Mouse (Mus musculus) liver, embryonic 15.5 days (tissue): Measurements from ENCODE around the gene Dkkl1. TPM values are rescaled to one million over a fixed set of nuclear protein-coding genes. Genes with fewer than 3 reads are reported as not detected.

Source experiments
- ATAC-seq: fragments of 200-750 bp; cut with Nextera tagmentation; 2 replicates; pipeline ENCODE4 v1.8.0; 2017; ENCODE audit warnings: moderate number of reproducible peaks, mild to moderate bottlenecking, moderate library complexity; ENCODE audit not compliant: insufficient read depth
- H3K27ac ChIP-seq: fragments of 300-500 bp; sonication (generic); replicated peaks from 2 replicates; pipeline ENCODE4 v1.5.1; 2015; ENCODE audit warnings: mild to moderate bottlenecking, inconsistent platforms
- H3K27me3 ChIP-seq: fragments of 300-500 bp; sonication (generic); 2 replicates; pipeline ENCODE4 v1.6.1; 2015; ENCODE audit warnings: mild to moderate bottlenecking, inconsistent platforms
- H3K36me3 ChIP-seq: fragments of 300-500 bp; sonication (generic); replicated peaks from 2 replicates; pipeline ENCODE4 v1.6.1; 2015; ENCODE audit warnings: moderate library complexity, mild to moderate bottlenecking, inconsistent platforms
- H3K4me1 ChIP-seq: fragments of 300-500 bp; sonication (generic); replicated peaks from 2 replicates; pipeline ENCODE4 v1.6.1; 2015; ENCODE audit warnings: inconsistent platforms
- H3K4me2 ChIP-seq: fragments of 300-500 bp; sonication (generic); 2 replicates; pipeline ENCODE4 v1.6.1; 2015; ENCODE audit warnings: moderate library complexity, mild to moderate bottlenecking, inconsistent platforms
- H3K4me3 ChIP-seq: fragments of 300-500 bp; sonication (generic); replicated peaks from 2 replicates; pipeline ENCODE4 v1.5.1; 2015; ENCODE audit warnings: mild to moderate bottlenecking, inconsistent platforms
- H3K9ac ChIP-seq: fragments of 300-500 bp; sonication (generic); 2 replicates; pipeline ENCODE4 v1.6.1; 2015; ENCODE audit warnings: moderate library complexity, mild to moderate bottlenecking, inconsistent platforms
- H3K9me3 ChIP-seq: fragments of 300-500 bp; sonication (generic); replicated peaks from 2 replicates; pipeline ENCODE4 v1.6.1; 2016; ENCODE audit warnings: inconsistent platforms
- WGBS: fragments of 180-500 bp; shearing (Covaris S2); methylation state at CpG from one replicate; pipeline ENCODE4 v1.1.7; 2015; ENCODE audit warnings: mixed read lengths; ENCODE audit not compliant: insufficient replicate concordance; 5-methylcytosine and 5-hydroxymethylcytosine counted together
- polyA plus RNA-seq: library from polyadenylated mRNA; unstranded; fragments of >200 nt; fragmentation: Nextera tagmentation; extraction: Ambion mirVana; gene quantifications from 2 replicates; pipeline ENCODE4 v1.2.1, GENCODE M21; 2015

Gene Dkkl1
- polyA plus RNA-seq, 1 experiment from 2014 or later = 2.4 TPM

GRCm38 (mm10) chr7:45191803-45192363 is 20.1 kb downstream of the Dkkl1 start:
- H3K9me3 ChIP-seq = no peaks in the 10 kb centered on the region
- no peak overlapping the region for H3K4me2 ChIP-seq
- H3K4me1 ChIP-seq = no peaks in the 10 kb centered on the region
- no peak overlapping the region for H3K9ac ChIP-seq
- peaks cover 87% of the 10 kb centered on the region for H3K27me3 ChIP-seq
- no peaks in the 10 kb centered on the region for H3K36me3 ChIP-seq
- no peak overlapping the region for H3K27ac ChIP-seq
- 16% methylated on average over 8 of the region's 8 CpGs for WGBS
- no peak for ATAC-seq
- no peak overlapping the region for H3K4me3 ChIP-seq

GRCm38 (mm10) chr7:45191161-45191560 is 20.8 kb downstream of the Dkkl1 start:
- Histone ChIP-seq H3K4me2 (no peak overlapping the region), H3K27ac (no peak overlapping the region), H3K9ac (no peak overlapping the region), H3K36me3 (no peaks in the 10 kb centered on the region), H3K9me3 (no peaks in the 10 kb centered on the region), H3K4me3 (no peak overlapping the region), H3K4me1 (no peaks in the 10 kb centered on the region), H3K27me3 (peaks cover 87% of the 10 kb centered on the region)
- WGBS = 49% methylated on average over 2 of the region's 2 CpGs
- ATAC-seq = no peak

- H3K9ac ChIP-seq = no peak overlapping the region
- 66% methylated on average over 6 of the region's 6 CpGs for WGBS
- no peak for ATAC-seq
- H3K27me3 ChIP-seq = peaks cover 88% of the 10 kb centered on the region
- H3K9me3 ChIP-seq = no peaks in the 10 kb centered on the region
- no peak overlapping the region for H3K4me3 ChIP-seq
- no peak overlapping the region for H3K4me2 ChIP-seq
- H3K36me3 ChIP-seq = no peaks in the 10 kb centered on the region
- no peaks in the 10 kb centered on the region for H3K4me1 ChIP-seq
- no peak overlapping the region for H3K27ac ChIP-seq
Observed at GRCm38 (mm10) chr7:45190186-45190585, 21.8 kb downstream of the Dkkl1 start.

GRCm38 (mm10) chr7:45189600-45189999 is 22.3 kb downstream of the Dkkl1 start:
- Histone ChIP-seq H3K9me3 (no peaks in the 10 kb centered on the region), H3K4me3 (no peak overlapping the region), H3K9ac (no peak overlapping the region), H3K4me2 (no peak overlapping the region), H3K27ac (no peak overlapping the region), H3K27me3 (peaks cover 91% of the 10 kb centered on the region), H3K4me1 (no peaks in the 10 kb centered on the region), H3K36me3 (no peaks in the 10 kb centered on the region)
- ATAC-seq = no peak
- 49% methylated on average over 16 of the region's 16 CpGs for WGBS

- H3K9ac ChIP-seq = no peak overlapping the region
- H3K4me1 ChIP-seq = peaks cover 16% of the 10 kb centered on the region
- H3K27me3 ChIP-seq = peaks cover 100% of the 10 kb centered on the region
- no peak overlapping the region for H3K4me2 ChIP-seq
- no peak overlapping the region for H3K4me3 ChIP-seq
- no peak for ATAC-seq
- H3K36me3 ChIP-seq = no peaks in the 10 kb centered on the region
- 58% methylated on average over 7 of the region's 7 CpGs for WGBS
- no peaks in the 10 kb centered on the region for H3K9me3 ChIP-seq
- H3K27ac ChIP-seq = no peak overlapping the region
Observed at GRCm38 (mm10) chr7:45185921-45186320, 26.0 kb downstream of the Dkkl1 start.

- Histone ChIP-seq H3K4me2 (no peak overlapping the region), H3K27me3 (peaks cover 100% of the 10 kb centered on the region), H3K36me3 (no peaks in the 10 kb centered on the region), H3K27ac (no peak overlapping the region), H3K4me1 (peaks cover 16% of the 10 kb centered on the region), H3K9me3 (no peaks in the 10 kb centered on the region), H3K9ac (no peak overlapping the region), H3K4me3 (no peak overlapping the region)
- ATAC-seq = no peak
- 50% methylated on average over 7 of the region's 7 CpGs for WGBS
Observed at GRCm38 (mm10) chr7:45183672-45184071, 28.3 kb downstream of the Dkkl1 start.

GRCm38 (mm10) chr7:45182606-45183005 is 29.3 kb downstream of the Dkkl1 start:
- Histone ChIP-seq H3K27ac (no peak overlapping the region), H3K27me3 (peaks cover 100% of the 10 kb centered on the region), H3K9ac (no peak overlapping the region), H3K4me1 (peaks cover 16% of the 10 kb centered on the region), H3K9me3 (no peaks in the 10 kb centered on the region), H3K36me3 (no peaks in the 10 kb centered on the region), H3K4me2 (peak overlapping the region; percentile 73), H3K4me3 (peak overlapping the region; percentile 48)
- no peak for ATAC-seq
- WGBS = 14% methylated on average over 11 of the region's 11 CpGs

- H3K4me3 ChIP-seq = peak overlapping the region; percentile 48
- H3K9ac ChIP-seq = no peak overlapping the region
- peak; percentile 87 for ATAC-seq
- H3K27me3 ChIP-seq = peaks cover 100% of the 10 kb centered on the region
- 2% methylated on average over 34 of the region's 34 CpGs for WGBS
- peak overlapping the region; percentile 73 for H3K4me2 ChIP-seq
- no peaks in the 10 kb centered on the region for H3K9me3 ChIP-seq
- no peak overlapping the region for H3K27ac ChIP-seq
- peaks cover 16% of the 10 kb centered on the region for H3K4me1 ChIP-seq
- H3K36me3 ChIP-seq = no peaks in the 10 kb centered on the region
Observed at GRCm38 (mm10) chr7:45182199-45182601, 29.7 kb downstream of the Dkkl1 start.

GRCm38 (mm10) chr7:45181540-45181939 is 30.4 kb downstream of the Dkkl1 start:
- H3K9me3 ChIP-seq = no peaks in the 10 kb centered on the region
- peaks cover 16% of the 10 kb centered on the region for H3K4me1 ChIP-seq
- peaks cover 100% of the 10 kb centered on the region for H3K27me3 ChIP-seq
- peak overlapping the region; percentile 48 for H3K4me3 ChIP-seq
- H3K27ac ChIP-seq = no peak overlapping the region
- no peak for ATAC-seq
- peak overlapping the region; percentile 73 for H3K4me2 ChIP-seq
- no peak overlapping the region for H3K9ac ChIP-seq
- WGBS = 4% methylated on average over 35 of the region's 35 CpGs
- no peaks in the 10 kb centered on the region for H3K36me3 ChIP-seq

- H3K36me3 ChIP-seq = no peaks in the 10 kb centered on the region
- peak within 1 kb of the TSS; percentile 73 for H3K4me2 ChIP-seq
- ATAC-seq = no peak
- H3K9me3 ChIP-seq = no peaks in the 10 kb centered on the region
- peaks cover 16% of the 10 kb centered on the region for H3K4me1 ChIP-seq
- peak within 1 kb of the TSS; percentile 48 for H3K4me3 ChIP-seq
- H3K27ac ChIP-seq = no peak within 1 kb of the TSS
- WGBS = 21% methylated on average over 20 of the region's 20 CpGs
- H3K27me3 ChIP-seq = peaks cover 100% of the 10 kb centered on the region
- H3K9ac ChIP-seq = no peak within 1 kb of the TSS
Observed at GRCm38 (mm10) chr7:45180896-45181477, 31.0 kb downstream of the Dkkl1 start, which contains the start of gene Pth2. Gene Pth2, plus strand, starts transcription at chr7:45180995.

- Histone ChIP-seq H3K4me1 (peaks cover 19% of the 10 kb centered on the region), H3K4me2 (no peak within 1 kb of the TSS), H3K9ac (no peak within 1 kb of the TSS), H3K36me3 (no peaks in the 10 kb centered on the region), H3K4me3 (no peak within 1 kb of the TSS), H3K27me3 (peaks cover 100% of the 10 kb centered on the region), H3K27ac (no peak within 1 kb of the TSS), H3K9me3 (no peaks in the 10 kb centered on the region)
- no peak for ATAC-seq
- WGBS = 16% methylated on average over 7 of the region's 7 CpGs
Observed at GRCm38 (mm10) chr7:45179469-45179868, 32.5 kb downstream of the Dkkl1 start, which contains the start of gene Gfy. Gene Gfy, minus strand, starts transcription at chr7:45179569.

- Histone ChIP-seq H3K4me1 (peaks cover 19% of the 10 kb centered on the region), H3K9me3 (no peaks in the 10 kb centered on the region), H3K4me2 (no peak overlapping the region), H3K9ac (no peak overlapping the region), H3K36me3 (no peaks in the 10 kb centered on the region), H3K27ac (no peak overlapping the region), H3K4me3 (no peak overlapping the region), H3K27me3 (peaks cover 98% of the 10 kb centered on the region)
- WGBS = 18% methylated on average over 7 of the region's 7 CpGs
- no peak for ATAC-seq
Observed at GRCm38 (mm10) chr7:45178550-45178949, 33.4 kb downstream of the Dkkl1 start.
